Mouse (Mus musculus): ENCODE measurements at regions not wholly inside any gene's neighbourhood (a gene's known extent, or its start where the extent isn't known, plus 50 kb on each side); places are given as distances from the start of the nearest gene placed in this dataset.

GRCm38 (mm10) chr2:57522983-57523382, 285.5 kb downstream of the Gpd2 start:
- Histone ChIP-seq H3K4me1 (no peaks in the 10 kb centered on the region), H3K27me3 (replicated peaks; ENCODE audit: low read depth, poor library complexity, severe bottlenecking) (no peaks in the 10 kb centered on the region), H3K36me3 (replicated peaks) (no peaks in the 10 kb centered on the region), H3K27ac (replicated peaks) (no peak overlapping the region), H3K9me3 (no peaks in the 10 kb centered on the region), H3K4me3 (no peak overlapping the region)
- DNase-seq (ENCODE audit: low spot score) = no peak
- WGBS = 74% methylated on average over 8 of the region's 8 CpGs

- H3K27me3 ChIP-seq (replicated peaks; ENCODE audit: low read depth, poor library complexity, severe bottlenecking) = no peaks in the 10 kb centered on the region
- H3K4me3 ChIP-seq = no peak overlapping the region
- no peaks in the 10 kb centered on the region for H3K9me3 ChIP-seq
- no peak for DNase-seq (ENCODE audit: low spot score)
- no peaks in the 10 kb centered on the region for H3K4me1 ChIP-seq
- H3K27ac ChIP-seq (replicated peaks) = no peak overlapping the region
- WGBS = 53% methylated on average over 2 of the region's 2 CpGs
- no peaks in the 10 kb centered on the region for H3K36me3 ChIP-seq (replicated peaks)
Observed at GRCm38 (mm10) chr2:57527966-57528365, 290.5 kb downstream of the Gpd2 start.

- Histone ChIP-seq H3K9me3 (no peaks in the 10 kb centered on the region), H3K4me3 (no peak overlapping the region), H3K27ac (replicated peaks) (no peak overlapping the region), H3K27me3 (replicated peaks; ENCODE audit: low read depth, poor library complexity, severe bottlenecking) (no peaks in the 10 kb centered on the region), H3K4me1 (no peaks in the 10 kb centered on the region), H3K36me3 (replicated peaks) (no peaks in the 10 kb centered on the region)
- DNase-seq (ENCODE audit: low spot score) = no peak
- 88% methylated on average over 3 of the region's 3 CpGs for WGBS
Observed at GRCm38 (mm10) chr2:57539842-57540241, 302.4 kb downstream of the Gpd2 start.

GRCm38 (mm10) chr2:57565258-57565657, 327.8 kb downstream of the Gpd2 start:
- no peaks in the 10 kb centered on the region for H3K9me3 ChIP-seq
- 89% methylated on average over 4 of the region's 4 CpGs for WGBS
- no peak overlapping the region for H3K27ac ChIP-seq (replicated peaks)
- no peaks in the 10 kb centered on the region for H3K36me3 ChIP-seq (replicated peaks)
- no peaks in the 10 kb centered on the region for H3K27me3 ChIP-seq (replicated peaks; ENCODE audit: low read depth, poor library complexity, severe bottlenecking)
- no peak for DNase-seq (ENCODE audit: low spot score)
- H3K4me1 ChIP-seq = no peaks in the 10 kb centered on the region
- no peak overlapping the region for H3K4me3 ChIP-seq

- H3K27me3 ChIP-seq (replicated peaks; ENCODE audit: low read depth, poor library complexity, severe bottlenecking) = no peaks in the 10 kb centered on the region
- H3K27ac ChIP-seq (replicated peaks) = no peak overlapping the region
- DNase-seq (ENCODE audit: low spot score) = no peak
- no peak overlapping the region for H3K4me3 ChIP-seq
- H3K4me1 ChIP-seq = no peaks in the 10 kb centered on the region
- 91% methylated on average over 4 of the region's 4 CpGs for WGBS
- no peaks in the 10 kb centered on the region for H3K36me3 ChIP-seq (replicated peaks)
- H3K9me3 ChIP-seq = no peaks in the 10 kb centered on the region
Observed at GRCm38 (mm10) chr2:57566103-57566502, 328.7 kb downstream of the Gpd2 start.

GRCm38 (mm10) chr2:57567183-57567582, 329.7 kb downstream of the Gpd2 start:
- H3K36me3 ChIP-seq (replicated peaks) = no peaks in the 10 kb centered on the region
- H3K4me1 ChIP-seq = no peaks in the 10 kb centered on the region
- no peak overlapping the region for H3K27ac ChIP-seq (replicated peaks)
- H3K27me3 ChIP-seq (replicated peaks; ENCODE audit: low read depth, poor library complexity, severe bottlenecking) = no peaks in the 10 kb centered on the region
- no peak overlapping the region for H3K4me3 ChIP-seq
- DNase-seq (ENCODE audit: low spot score) = no peak
- WGBS = 91% methylated on average over 1 of the region's 1 CpGs
- H3K9me3 ChIP-seq = no peaks in the 10 kb centered on the region

- no peak overlapping the region for H3K27ac ChIP-seq (replicated peaks)
- no peak overlapping the region for H3K4me3 ChIP-seq
- no peaks in the 10 kb centered on the region for H3K4me1 ChIP-seq
- DNase-seq (ENCODE audit: low spot score) = no peak
- H3K27me3 ChIP-seq (replicated peaks; ENCODE audit: low read depth, poor library complexity, severe bottlenecking) = no peaks in the 10 kb centered on the region
- no peaks in the 10 kb centered on the region for H3K36me3 ChIP-seq (replicated peaks)
- 86% methylated on average over 3 of the region's 3 CpGs for WGBS
- H3K9me3 ChIP-seq = no peaks in the 10 kb centered on the region
Observed at GRCm38 (mm10) chr2:57587065-57587464, 349.6 kb downstream of the Gpd2 start.

GRCm38 (mm10) chr2:57593558-57593957, 356.1 kb downstream of the Gpd2 start:
- Histone ChIP-seq H3K27me3 (replicated peaks; ENCODE audit: low read depth, poor library complexity, severe bottlenecking) (no peaks in the 10 kb centered on the region), H3K9me3 (no peaks in the 10 kb centered on the region), H3K27ac (replicated peaks) (no peak overlapping the region), H3K36me3 (replicated peaks) (no peaks in the 10 kb centered on the region), H3K4me3 (no peak overlapping the region), H3K4me1 (peaks cover 9% of the 10 kb centered on the region)
- 92% methylated on average over 2 of the region's 2 CpGs for WGBS
- no peak for DNase-seq (ENCODE audit: low spot score)

- Histone ChIP-seq H3K4me1 (peaks cover 9% of the 10 kb centered on the region), H3K27ac (replicated peaks) (no peak overlapping the region), H3K27me3 (replicated peaks; ENCODE audit: low read depth, poor library complexity, severe bottlenecking) (no peaks in the 10 kb centered on the region), H3K9me3 (no peaks in the 10 kb centered on the region), H3K4me3 (no peak overlapping the region), H3K36me3 (replicated peaks) (no peaks in the 10 kb centered on the region)
- 51% methylated on average over 9 of the region's 9 CpGs for WGBS
- DNase-seq (ENCODE audit: low spot score) = no peak
Observed at GRCm38 (mm10) chr2:57597694-57598358, 360.4 kb downstream of the Gpd2 start.

GRCm38 (mm10) chr2:57611599-57611998, 374.2 kb downstream of the Gpd2 start:
- H3K9me3 ChIP-seq = no peaks in the 10 kb centered on the region
- H3K27me3 ChIP-seq (replicated peaks; ENCODE audit: low read depth, poor library complexity, severe bottlenecking) = peaks cover 10% of the 10 kb centered on the region; the same call in 1 of the 2 replicates
- no peak for DNase-seq (ENCODE audit: low spot score)

GRCm38 (mm10) chr2:57613243-57613642, 375.8 kb downstream of the Gpd2 start:
- 60% methylated on average over 10 of the region's 10 CpGs for WGBS
- no peak for DNase-seq (ENCODE audit: low spot score)
- H3K4me1 ChIP-seq = peaks cover 13% of the 10 kb centered on the region
- no peak overlapping the region for H3K4me3 ChIP-seq
- peaks cover 10% of the 10 kb centered on the region; the same call in 1 of the 2 replicates for H3K27me3 ChIP-seq (replicated peaks; ENCODE audit: low read depth, poor library complexity, severe bottlenecking)
- no peaks in the 10 kb centered on the region for H3K36me3 ChIP-seq (replicated peaks)
- no peaks in the 10 kb centered on the region for H3K9me3 ChIP-seq
- no peak overlapping the region for H3K27ac ChIP-seq (replicated peaks)

More at GRCm38 (mm10) chr2:57611599-57611998, 374.2 kb downstream of the Gpd2 start:
- Histone ChIP-seq H3K4me1 (peaks cover 6% of the 10 kb centered on the region), H3K27ac (replicated peaks) (no peak overlapping the region), H3K36me3 (replicated peaks) (no peaks in the 10 kb centered on the region), H3K4me3 (no peak overlapping the region)

- H3K4me1 ChIP-seq = peaks cover 13% of the 10 kb centered on the region
- H3K27ac ChIP-seq (replicated peaks) = no peak overlapping the region
- H3K9me3 ChIP-seq = no peaks in the 10 kb centered on the region
- peaks cover 10% of the 10 kb centered on the region; the same call in 1 of the 2 replicates for H3K27me3 ChIP-seq (replicated peaks; ENCODE audit: low read depth, poor library complexity, severe bottlenecking)
- no peak for DNase-seq (ENCODE audit: low spot score)
- no peak overlapping the region for H3K4me3 ChIP-seq
- WGBS = 63% methylated on average over 12 of the region's 12 CpGs
- no peaks in the 10 kb centered on the region for H3K36me3 ChIP-seq (replicated peaks)
Observed at GRCm38 (mm10) chr2:57614587-57614991, 377.2 kb downstream of the Gpd2 start.

GRCm38 (mm10) chr2:57616525-57617225, 379.2 kb downstream of the Gpd2 start:
- Histone ChIP-seq H3K27ac (replicated peaks) (peak overlapping the region; percentile 71), H3K27me3 (replicated peaks; ENCODE audit: low read depth, poor library complexity, severe bottlenecking) (peaks cover 10% of the 10 kb centered on the region; the same call in 1 of the 2 replicates), H3K36me3 (replicated peaks) (no peaks in the 10 kb centered on the region), H3K4me1 (peaks cover 13% of the 10 kb centered on the region), H3K9me3 (no peaks in the 10 kb centered on the region), H3K4me3 (peak overlapping the region; percentile 54)
- peak; percentile 47 for DNase-seq (ENCODE audit: low spot score)
- 2% methylated on average over 19 of the region's 19 CpGs for WGBS
